In the genomic region with DNA sequence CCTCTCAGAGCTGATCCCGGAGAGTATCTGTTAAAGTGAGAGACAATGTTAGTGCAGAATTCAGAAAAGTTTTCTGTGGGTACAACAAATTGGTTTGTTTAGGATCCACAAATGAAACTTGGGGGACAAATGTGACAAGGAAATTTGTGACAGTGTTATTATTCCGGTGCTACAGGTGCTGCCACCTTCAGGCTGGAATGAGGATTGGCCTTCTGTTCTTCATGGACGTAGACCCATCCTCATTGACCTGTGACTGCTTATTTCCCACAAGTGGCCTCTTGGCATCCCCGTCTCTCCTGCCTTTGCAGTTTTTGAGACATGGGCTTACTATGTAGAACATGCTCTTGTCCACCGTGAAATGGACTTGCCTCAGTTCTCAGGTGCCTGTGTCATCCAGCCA, we compare ENCODE assay signal across 10 mouse cellular contexts.
A peak's percentile ranks its signal among the peaks of the same experiment; 100 is the strongest.
DNase-seq lines count a peak whose midpoint lies in the region; ATAC-seq and TF ChIP-seq lines count a peak whose summit lies in the region.
"Had no signal": no experiment of that assay in that cellular context is flagged by ENCODE, and none has a peak within 500 bp of the region (broad histone marks: within the 10 kb centered on the region; RNA-seq: fewer than 3 reads in every experiment).

No protein-coding gene starts in this region.

- H3K4me1 ChIP-seq in liver, postnatal 0 days (ENCODE audit: insufficient read depth): no peaks in the 10 kb centered on the region
- H3K4me1 ChIP-seq in liver, embryonic 12.5 days: no peaks in the 10 kb centered on the region
- H3K4me1 ChIP-seq in bone marrow, adult 2 months (ENCODE audit: control insufficient read depth, insufficient read depth, low read length): no peaks in the 10 kb centered on the region
- H3K4me1 ChIP-seq: heart, embryonic 13.5 days; midbrain, embryonic 13.5 days had no signal

- no peak for ATAC-seq in liver, postnatal 0 days
- no peak for ATAC-seq in liver, embryonic 12.5 days
- ATAC-seq: midbrain, embryonic 13.5 days had no signal

- H3K4me2 ChIP-seq in liver, postnatal 0 days (ENCODE audit: low read depth, low read length): no peak overlapping the region
- no peak overlapping the region for H3K4me2 ChIP-seq in liver, embryonic 12.5 days
- H3K4me2 ChIP-seq: heart, embryonic 13.5 days; midbrain, embryonic 13.5 days had no signal

- H3K27ac ChIP-seq in liver, postnatal 0 days (ENCODE audit: low read depth): no peak overlapping the region
- H3K27ac ChIP-seq in liver, embryonic 12.5 days: no peak overlapping the region
- no peak overlapping the region for H3K27ac ChIP-seq in bone marrow, adult 2 months (ENCODE audit: control insufficient read depth, insufficient read depth, low read depth, low read length, poor library complexity)
- H3K27ac ChIP-seq: heart, embryonic 13.5 days; midbrain, embryonic 13.5 days had no signal

- TF ChIP-seq POLR2A in bone marrow, adult 2 months (IDR thresholded peaks at IDR 0.05; ENCODE audit: borderline replicate concordance, control insufficient read depth, low read depth, low read length): no peak

- H3K9me3 ChIP-seq in liver, postnatal 0 days (ENCODE audit: low read length): no peaks in the 10 kb centered on the region
- H3K9me3 ChIP-seq in liver, embryonic 12.5 days (replicated peaks): no peaks in the 10 kb centered on the region
- H3K9me3 ChIP-seq: heart, embryonic 13.5 days; midbrain, embryonic 13.5 days had no signal

- no peak overlapping the region for H3K9ac ChIP-seq in liver, postnatal 0 days (replicated peaks)
- no peak overlapping the region for H3K9ac ChIP-seq in liver, embryonic 12.5 days
- H3K9ac ChIP-seq: heart, embryonic 13.5 days; midbrain, embryonic 13.5 days had no signal

- 64% methylated on average over 5 of the region's 5 CpGs for WGBS in liver, postnatal 0 days (ENCODE audit: insufficient replicate concordance)
- WGBS in liver, embryonic 12.5 days (ENCODE audit: insufficient replicate concordance): 56% methylated on average over 5 of the region's 5 CpGs
- 54% methylated on average over 5 of the region's 5 CpGs for WGBS in bone marrow, adult 2 months

- H3K36me3 ChIP-seq in liver, postnatal 0 days (replicated peaks; ENCODE audit: insufficient read depth, low read length): no peaks in the 10 kb centered on the region
- no peaks in the 10 kb centered on the region for H3K36me3 ChIP-seq in liver, embryonic 12.5 days

- no peak overlapping the region for H3K4me3 ChIP-seq in liver, postnatal 0 days (ENCODE audit: low read depth, low read length)
- no peak overlapping the region for H3K4me3 ChIP-seq in liver, embryonic 12.5 days
- H3K4me3 ChIP-seq in bone marrow, adult 2 months (replicated peaks; ENCODE audit: control insufficient read depth, low read depth, low read length): no peak overlapping the region
- H3K4me3 ChIP-seq: heart, embryonic 13.5 days; midbrain, embryonic 13.5 days had no signal

- peak; percentile 12 to 33 for DNase-seq in cerebellum, postnatal 10 days
- no peak for DNase-seq in cerebellum, postnatal 4 days (ENCODE audit: low spot score in 2 of 2)
- DNase-seq in liver, postnatal 0 days: no peak
- peak; percentile 45 for DNase-seq in naive thymus-derived CD4-positive, alpha-beta T cell, adult 2 months (ENCODE audit: low read depth)
- no peak for DNase-seq in layer of hippocampus, adult 9-11 months
- DNase-seq in urinary bladder, postnatal 36 days (ENCODE audit: low spot score in 2 of 2): no peak

- H3K27me3 ChIP-seq in liver, postnatal 0 days (ENCODE audit: insufficient read depth, low read length): no peaks in the 10 kb centered on the region
- no peaks in the 10 kb centered on the region for H3K27me3 ChIP-seq in liver, embryonic 12.5 days (replicated peaks)
- H3K27me3 ChIP-seq: heart, embryonic 13.5 days; midbrain, embryonic 13.5 days had no signal

- peak; percentile 60 for TF ChIP-seq CTCF in liver, postnatal 0 days (IDR thresholded peaks at IDR 0.05; ENCODE audit: low read depth)
- TF ChIP-seq CTCF in bone marrow, adult 2 months (IDR thresholded peaks at IDR 0.05; ENCODE audit: control insufficient read depth, insufficient read depth, low read length): peak; percentile 38

- TF ChIP-seq EP300 in liver, postnatal 0 days (IDR thresholded peaks at IDR 0.05; ENCODE audit: low read depth): no peak

Comparison
In these comparisons a context has a peak if more than half of its experiments do, and no peak if none do; other contexts are left out.
1. DNase-seq: peak in cerebellum, postnatal 10 days (2 of 2) and naive thymus-derived CD4-positive, alpha-beta T cell, adult 2 months (single experiment); none in cerebellum, postnatal 4 days (0 of 2), liver, postnatal 0 days (single experiment), layer of hippocampus, adult 9-11 months (single experiment) and urinary bladder, postnatal 36 days (0 of 2).